Mouse (Mus musculus) E14TG2a.4 (cell line): ENCODE measurements around the gene Apopt1.

ENCODE experiments used
- CTCF ChIP-seq: conservative IDR thresholded peaks from 2 replicates; pipeline ENCODE4 v1.5.1; 2014; ENCODE audit warnings: low read length
- POU5F1 ChIP-seq: IDR thresholded peaks from 2 replicates; pipeline ENCODE4 v1.6.1; 2014; ENCODE audit warnings: low read length, borderline replicate concordance

- TF ChIP-seq CTCF: no peak
- TF ChIP-seq POU5F1: no peak
These were observed 77.0 kb downstream of the Apopt1 start for GRCm38 (mm10) chr12:111790090-111790489.
